Mouse (Mus musculus) heart, embryonic 12.5 days (tissue): Measurements from ENCODE around the gene Ttc12. TPM values are rescaled to one million over a fixed set of nuclear protein-coding genes. Genes with fewer than 3 reads are reported as not detected.

Experiments used
- ATAC-seq: fragments of 200-750 bp; cut with Nextera tagmentation; 2 replicates; pipeline ENCODE4 v1.8.0; 2017; ENCODE audit warnings: moderate TSS enrichment, moderate library complexity; ENCODE audit not compliant: insufficient number of reproducible peaks, low FRiP score
- H3K27ac ChIP-seq: fragments of 300-500 bp; sonication (generic); 2 replicates; pipeline ENCODE4 v1.5.1; 2016; ENCODE audit warnings: mild to moderate bottlenecking, moderate library complexity; ENCODE audit not compliant: poor library complexity, severe bottlenecking
- H3K27me3 ChIP-seq: fragments of 300-500 bp; sonication (generic); replicated peaks from 2 replicates; pipeline ENCODE4 v1.6.1; 2016; ENCODE audit warnings: mild to moderate bottlenecking, moderate library complexity
- H3K36me3 ChIP-seq: fragments of 300-500 bp; sonication (generic); 2 replicates; pipeline ENCODE4 v1.6.1; 2016; ENCODE audit warnings: mild to moderate bottlenecking, moderate library complexity
- H3K4me1 ChIP-seq: fragments of 300-500 bp; sonication (generic); replicated peaks from 2 replicates; pipeline ENCODE4 v1.6.1; 2016; ENCODE audit warnings: mild to moderate bottlenecking
- H3K4me2 ChIP-seq: fragments of 300-500 bp; sonication (generic); 2 replicates; pipeline ENCODE4 v1.6.1; 2016; ENCODE audit warnings: mild to moderate bottlenecking, moderate library complexity
- H3K4me3 ChIP-seq: fragments of 300-500 bp; sonication (generic); 2 replicates; pipeline ENCODE4 v1.5.1; 2016; ENCODE audit warnings: mild to moderate bottlenecking
- H3K9ac ChIP-seq: fragments of 300-500 bp; sonication (generic); 2 replicates; pipeline ENCODE4 v1.6.1; 2016; ENCODE audit warnings: mild to moderate bottlenecking, moderate library complexity
- H3K9me3 ChIP-seq: fragments of 300-500 bp; sonication (generic); replicated peaks from 2 replicates; pipeline ENCODE4 v1.6.1; 2016; ENCODE audit warnings: mild to moderate bottlenecking, moderate library complexity
- WGBS: fragments of 180-500 bp; shearing (Covaris S2); methylation state at CpG from one replicate; pipeline ENCODE4 v1.1.7; 2016; 5-methylcytosine and 5-hydroxymethylcytosine counted together
- polyA plus RNA-seq: library from polyadenylated mRNA; unstranded; fragments of >200 nt; fragmentation: Nextera tagmentation; extraction: Ambion mirVana; gene quantifications from 2 replicates; pipeline ENCODE4 v1.2.1, GENCODE M21; 2016

Ttc12 gene
- polyA plus RNA-seq, 1 experiment from 2014 or later: 1.7 TPM

GRCm38 (mm10) chr9:49452396-49452795 lies 33.6 kb downstream of the Ttc12 start:
- Histone ChIP-seq H3K4me3 (no peak overlapping the region), H3K4me2 (no peak overlapping the region), H3K9me3 (no peaks in the 10 kb centered on the region), H3K27ac (no peak overlapping the region), H3K36me3 (no peaks in the 10 kb centered on the region), H3K27me3 (no peaks in the 10 kb centered on the region), H3K4me1 (no peaks in the 10 kb centered on the region), H3K9ac (no peak overlapping the region)
- ATAC-seq: no peak
- 93% methylated on average over 1 of the region's 1 CpGs for WGBS

GRCm38 (mm10) chr9:49450491-49450890 lies 35.5 kb downstream of the Ttc12 start:
- Histone ChIP-seq H3K4me2 (no peak overlapping the region), H3K4me3 (no peak overlapping the region), H3K9ac (no peak overlapping the region), H3K36me3 (no peaks in the 10 kb centered on the region), H3K27me3 (no peaks in the 10 kb centered on the region), H3K4me1 (0 out of 2 replicates have a peak, but pooled peaks cover 5% of the 10 kb centered on the region), H3K27ac (no peak overlapping the region), H3K9me3 (no peaks in the 10 kb centered on the region)
- ATAC-seq: no peak
- 74% methylated on average over 3 of the region's 3 CpGs for WGBS

GRCm38 (mm10) chr9:49442621-49443020 lies 43.4 kb downstream of the Ttc12 start:
- no peak overlapping the region for H3K9ac ChIP-seq

GRCm38 (mm10) chr9:49427478-49427877 lies 58.5 kb downstream of the Ttc12 start:
- Histone ChIP-seq H3K4me3 (no peak overlapping the region), H3K27me3 (no peaks in the 10 kb centered on the region), H3K36me3 (no peaks in the 10 kb centered on the region), H3K27ac (no peak overlapping the region), H3K9me3 (no peaks in the 10 kb centered on the region), H3K4me2 (no peak overlapping the region), H3K9ac (no peak overlapping the region), H3K4me1 (no peaks in the 10 kb centered on the region)
- WGBS: 72% methylated on average over 5 of the region's 5 CpGs
- ATAC-seq: no peak

More at GRCm38 (mm10) chr9:49442621-49443020, 43.4 kb downstream of the Ttc12 start:
- Histone ChIP-seq H3K4me3 (no peak overlapping the region), H3K9me3 (no peaks in the 10 kb centered on the region), H3K4me1 (0 out of 2 replicates have a peak, but pooled peaks cover 5% of the 10 kb centered on the region), H3K27ac (no peak overlapping the region), H3K27me3 (no peaks in the 10 kb centered on the region), H3K4me2 (no peak overlapping the region), H3K36me3 (no peaks in the 10 kb centered on the region)
- ATAC-seq: no peak
- WGBS: 75% methylated on average over 3 of the region's 3 CpGs

- no peak within 1 kb of the TSS for H3K27ac ChIP-seq
- no peak within 1 kb of the TSS for H3K4me3 ChIP-seq
- H3K9me3 ChIP-seq: no peaks in the 10 kb centered on the region
- H3K4me2 ChIP-seq: no peak within 1 kb of the TSS
- no peak for ATAC-seq
- H3K36me3 ChIP-seq: no peaks in the 10 kb centered on the region
- H3K4me1 ChIP-seq: no peaks in the 10 kb centered on the region
- no peak within 1 kb of the TSS for H3K9ac ChIP-seq
- H3K27me3 ChIP-seq: no peaks in the 10 kb centered on the region
- 65% methylated on average over 7 of the region's 7 CpGs for WGBS
Observed at GRCm38 (mm10) chr9:49426921-49427320, 59.1 kb downstream of the Ttc12 start, which contains the start of gene Ankk1. Gene Ankk1 (minus strand): TSS chr9:49427021.

GRCm38 (mm10) chr9:49425585-49425984 lies 60.4 kb downstream of the Ttc12 start:
- Histone ChIP-seq H3K9me3 (no peaks in the 10 kb centered on the region), H3K36me3 (no peaks in the 10 kb centered on the region), H3K4me2 (no peak overlapping the region), H3K4me3 (no peak overlapping the region), H3K27ac (no peak overlapping the region), H3K27me3 (no peaks in the 10 kb centered on the region), H3K9ac (no peak overlapping the region), H3K4me1 (no peaks in the 10 kb centered on the region)
- ATAC-seq: no peak
- WGBS: 56% methylated on average over 1 of the region's 1 CpGs

- Histone ChIP-seq H3K9ac (no peak overlapping the region), H3K4me1 (no peaks in the 10 kb centered on the region), H3K4me3 (no peak overlapping the region), H3K4me2 (no peak overlapping the region), H3K36me3 (no peaks in the 10 kb centered on the region), H3K27me3 (no peaks in the 10 kb centered on the region), H3K9me3 (no peaks in the 10 kb centered on the region), H3K27ac (no peak overlapping the region)
- ATAC-seq: no peak
- WGBS: 81% methylated on average over 5 of the region's 5 CpGs
Observed at GRCm38 (mm10) chr9:49423866-49424265, 62.2 kb downstream of the Ttc12 start.

- Histone ChIP-seq H3K36me3 (no peaks in the 10 kb centered on the region), H3K9ac (no peak overlapping the region), H3K27me3 (no peaks in the 10 kb centered on the region), H3K4me3 (no peak overlapping the region), H3K4me2 (no peak overlapping the region), H3K9me3 (no peaks in the 10 kb centered on the region), H3K4me1 (no peaks in the 10 kb centered on the region), H3K27ac (no peak overlapping the region)
- WGBS: 66% methylated on average over 5 of the region's 5 CpGs
- ATAC-seq: no peak
Observed at GRCm38 (mm10) chr9:49410621-49411020, 75.4 kb downstream of the Ttc12 start.

- Histone ChIP-seq H3K4me2 (no peak overlapping the region), H3K9ac (no peak overlapping the region), H3K27me3 (no peaks in the 10 kb centered on the region), H3K36me3 (no peaks in the 10 kb centered on the region), H3K9me3 (0 out of 2 replicates have a peak, but pooled peaks cover under 1% of the 10 kb centered on the region), H3K4me3 (no peak overlapping the region), H3K4me1 (no peaks in the 10 kb centered on the region), H3K27ac (no peak overlapping the region)
- WGBS: 78% methylated on average over 5 of the region's 5 CpGs
- no peak for ATAC-seq
Observed at GRCm38 (mm10) chr9:49407028-49407427, 79.0 kb downstream of the Ttc12 start.

GRCm38 (mm10) chr9:49403711-49404110 lies 82.3 kb downstream of the Ttc12 start:
- no peak for ATAC-seq
- Histone ChIP-seq H3K4me3 (no peak overlapping the region), H3K4me2 (no peak overlapping the region), H3K36me3 (no peaks in the 10 kb centered on the region), H3K27me3 (no peaks in the 10 kb centered on the region), H3K27ac (no peak overlapping the region), H3K4me1 (no peaks in the 10 kb centered on the region), H3K9ac (no peak overlapping the region), H3K9me3 (0 out of 2 replicates have a peak, but pooled peaks cover 2% of the 10 kb centered on the region)
- WGBS: 62% methylated on average over 2 of the region's 2 CpGs

- Histone ChIP-seq H3K27ac (no peak overlapping the region), H3K27me3 (no peaks in the 10 kb centered on the region), H3K9me3 (no peaks in the 10 kb centered on the region), H3K36me3 (no peaks in the 10 kb centered on the region), H3K4me2 (no peak overlapping the region), H3K4me3 (no peak overlapping the region), H3K9ac (no peak overlapping the region), H3K4me1 (no peaks in the 10 kb centered on the region)
- no peak for ATAC-seq
Observed at GRCm38 (mm10) chr9:49396006-49396405, 90.0 kb downstream of the Ttc12 start.

- no peaks in the 10 kb centered on the region for H3K4me1 ChIP-seq
- H3K27ac ChIP-seq: no peak overlapping the region
Observed at GRCm38 (mm10) chr9:49392242-49392641, 93.8 kb downstream of the Ttc12 start.

More at GRCm38 (mm10) chr9:49392242-49392641, 93.8 kb downstream of the Ttc12 start:
- 43% methylated on average over 2 of the region's 2 CpGs for WGBS
- H3K36me3 ChIP-seq: no peaks in the 10 kb centered on the region
- no peaks in the 10 kb centered on the region for H3K27me3 ChIP-seq
- no peak overlapping the region for H3K9ac ChIP-seq
- no peak for ATAC-seq
- no peak overlapping the region for H3K4me3 ChIP-seq
- no peak overlapping the region for H3K4me2 ChIP-seq
- no peaks in the 10 kb centered on the region for H3K9me3 ChIP-seq
